Mouse (Mus musculus): Measurements from ENCODE around the gene Tmem254a.
"Not testable (repeated sequence)": the region's sequence is repeated elsewhere in the genome, so short reads cannot be mapped to it uniquely, and the experiment has no call there.

Gene Tmem254a

DNA sequence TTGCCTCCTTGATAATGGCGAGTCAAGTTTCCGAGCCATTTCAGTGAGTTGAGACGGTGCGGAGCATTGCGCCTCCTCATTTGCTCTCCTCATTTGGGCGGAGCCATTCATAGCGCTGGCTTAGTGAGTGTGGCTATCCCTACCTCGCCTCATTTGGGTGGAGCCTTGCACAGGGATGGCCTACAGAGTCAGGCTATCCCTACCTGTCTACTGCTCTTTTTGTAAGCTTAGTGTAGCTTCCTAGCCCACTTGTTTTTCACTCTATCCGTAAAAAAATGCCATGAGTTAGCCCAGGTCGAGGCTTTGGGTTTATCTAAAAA lies at the start of gene Tmem254a:
Gene Tmem254a (minus strand): TSS at position 111 of the 320 bp plus-strand sequence.
- DNase-seq (ENCODE audit: low spot score): not testable (repeated sequence)

DNA sequence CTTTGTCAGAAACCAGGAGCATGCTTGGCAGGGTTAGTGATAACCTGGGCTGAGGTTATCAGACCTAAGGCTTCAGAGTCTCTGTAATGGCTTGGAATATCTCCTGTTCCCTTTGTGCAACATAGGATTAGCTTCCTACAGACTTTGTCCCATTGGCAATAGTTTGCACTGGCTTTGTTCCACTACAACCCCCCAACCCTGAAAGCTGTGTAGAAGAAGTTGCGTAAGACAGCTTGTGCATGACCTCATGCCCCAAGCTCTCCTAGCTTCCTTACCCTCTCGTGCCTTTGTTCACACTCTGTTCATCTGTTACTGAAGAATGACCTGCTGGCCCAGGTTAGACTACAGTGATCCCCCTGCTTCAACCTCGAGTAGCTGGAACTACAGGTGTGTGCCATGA lies 30.4 kb upstream of the Tmem254a start:
- DNase-seq (ENCODE audit: low spot score): not testable (repeated sequence)

DNA sequence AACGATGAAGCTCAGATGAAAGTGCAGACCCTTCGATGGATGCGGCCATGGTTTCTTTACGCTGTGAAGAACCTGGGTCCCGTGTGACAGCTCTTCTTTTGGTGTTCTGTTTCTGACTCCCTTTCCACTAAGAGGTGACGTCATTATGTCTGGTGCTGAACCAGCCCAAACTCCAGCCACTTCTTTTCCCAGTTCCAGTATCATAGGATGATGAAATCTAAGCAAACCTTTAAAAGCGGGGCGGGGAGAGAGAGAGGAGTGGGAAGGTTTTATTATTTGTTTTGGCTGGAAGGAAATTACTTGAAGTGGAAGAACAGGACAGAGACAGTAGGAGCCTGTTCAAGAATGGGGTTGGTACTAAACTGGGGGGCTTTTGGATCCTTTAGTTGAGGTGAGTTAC lies 10.5 kb upstream of the Tmem254a start, which contains the start of gene Cphx1:
Gene Cphx1 (plus strand): TSS at position 301 of the 400 bp plus-strand sequence.
- DNase-seq (ENCODE audit: low spot score): not testable (repeated sequence)

DNA sequence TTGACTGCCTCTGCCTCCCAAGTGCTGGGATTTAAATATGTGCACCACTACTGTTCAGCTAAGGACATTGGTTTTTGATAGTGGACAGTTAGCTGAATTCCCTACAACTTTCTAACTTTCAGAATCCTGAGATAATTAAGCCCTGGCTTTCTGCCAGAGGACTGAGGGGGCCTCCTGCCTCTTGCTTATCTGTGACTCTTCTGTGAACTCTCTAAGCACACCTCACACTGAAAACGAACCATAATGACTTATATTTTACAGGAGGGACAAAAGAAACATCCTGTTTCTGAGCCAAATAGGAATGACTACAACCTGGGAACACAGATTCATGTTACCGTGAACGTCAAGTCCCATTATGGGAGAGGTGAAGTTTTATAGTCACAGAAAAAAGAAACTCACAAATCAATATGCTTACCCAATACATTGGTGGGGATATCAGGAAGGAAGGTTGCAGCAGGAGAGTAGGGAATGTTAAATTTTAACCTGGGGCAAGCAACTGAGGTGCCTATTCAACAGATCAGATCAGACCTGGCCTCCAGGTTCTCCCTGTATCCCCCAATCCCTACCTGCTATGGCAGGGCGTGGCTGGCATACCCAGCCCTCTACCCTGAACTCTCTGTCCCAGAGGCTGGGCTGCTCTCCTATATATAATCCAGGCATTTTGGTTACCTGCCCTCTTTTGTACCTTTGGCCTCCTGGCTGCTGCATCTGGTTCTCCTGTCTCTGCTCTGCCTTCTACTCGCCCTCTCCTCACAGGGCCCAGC lies 9.6 kb upstream of the Tmem254a start:
- not testable (repeated sequence) for DNase-seq (ENCODE audit: low spot score)

DNA sequence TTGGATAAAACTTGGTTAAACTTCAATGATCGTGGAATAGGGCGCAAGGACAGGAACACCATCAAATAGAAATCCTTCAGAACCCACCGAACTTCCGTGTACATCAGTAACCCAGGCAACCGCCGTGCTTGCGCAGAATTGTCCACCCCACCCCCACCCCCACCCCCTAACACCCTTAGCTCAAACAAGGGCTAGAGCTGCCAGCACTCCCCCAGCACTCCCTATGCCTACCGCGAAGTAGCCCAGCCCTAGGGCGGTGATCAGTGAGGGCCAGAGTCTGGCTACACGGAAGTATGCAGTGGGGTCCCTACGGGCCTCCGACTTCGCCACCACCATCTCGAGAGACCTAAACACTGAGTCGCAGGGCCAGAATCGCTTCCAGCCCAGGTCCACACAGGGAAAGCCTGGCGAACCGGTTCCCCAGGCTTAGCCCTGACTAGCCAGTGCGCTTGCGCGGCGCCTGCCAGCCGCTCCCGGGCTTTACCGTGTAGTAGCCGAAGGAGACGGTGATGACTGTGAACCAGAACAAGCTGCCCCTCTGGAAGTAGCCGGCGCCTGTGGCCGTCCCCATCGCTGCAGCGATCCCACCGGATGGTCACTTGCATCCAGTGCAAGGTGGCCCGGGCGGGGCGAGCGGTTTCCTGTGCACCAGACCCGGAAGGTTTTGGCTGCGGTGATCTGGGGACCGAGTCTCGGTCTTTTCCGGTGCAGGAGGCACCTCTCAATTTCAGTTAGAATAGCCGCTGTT lies 484 bp downstream of the Tmem254a start:
- DNase-seq (ENCODE audit: low spot score): not testable (repeated sequence)

DNA sequence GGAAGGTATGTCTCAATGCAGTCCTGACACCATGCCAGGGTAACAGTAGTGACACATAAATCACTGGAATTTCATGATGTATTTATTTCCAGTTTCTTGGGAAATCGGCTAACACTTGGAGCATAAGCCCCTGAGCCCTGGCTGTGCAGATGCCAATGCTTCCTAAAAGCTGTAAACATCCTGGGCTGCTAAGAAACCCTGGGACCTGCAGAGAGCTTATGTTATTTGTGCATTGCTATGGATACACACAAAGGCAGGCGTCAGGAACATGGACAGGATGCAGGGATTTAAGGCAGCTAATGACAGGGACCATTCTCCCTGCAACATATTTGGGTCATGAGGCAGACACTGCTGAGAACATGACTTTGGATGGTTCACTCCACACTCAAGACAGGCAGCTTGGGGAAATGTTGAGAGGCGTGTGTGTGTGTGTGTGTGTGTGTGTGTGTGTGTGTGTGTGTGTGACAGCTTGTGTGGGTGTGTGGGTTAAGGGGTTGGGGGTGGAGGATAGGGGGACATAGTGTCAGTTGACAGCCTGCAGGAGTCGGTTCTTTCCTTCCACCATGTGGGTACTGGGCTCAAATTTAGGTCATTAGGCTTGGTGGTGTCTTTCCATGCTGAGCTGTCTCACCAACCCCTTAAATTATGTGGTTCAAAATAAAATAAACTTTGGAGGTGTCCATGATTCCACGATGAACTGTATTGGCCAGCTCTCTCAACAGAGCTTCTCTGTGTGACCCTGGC lies 8.9 kb downstream of the Tmem254a start:
- not testable (repeated sequence) for DNase-seq (ENCODE audit: low spot score)

DNA sequence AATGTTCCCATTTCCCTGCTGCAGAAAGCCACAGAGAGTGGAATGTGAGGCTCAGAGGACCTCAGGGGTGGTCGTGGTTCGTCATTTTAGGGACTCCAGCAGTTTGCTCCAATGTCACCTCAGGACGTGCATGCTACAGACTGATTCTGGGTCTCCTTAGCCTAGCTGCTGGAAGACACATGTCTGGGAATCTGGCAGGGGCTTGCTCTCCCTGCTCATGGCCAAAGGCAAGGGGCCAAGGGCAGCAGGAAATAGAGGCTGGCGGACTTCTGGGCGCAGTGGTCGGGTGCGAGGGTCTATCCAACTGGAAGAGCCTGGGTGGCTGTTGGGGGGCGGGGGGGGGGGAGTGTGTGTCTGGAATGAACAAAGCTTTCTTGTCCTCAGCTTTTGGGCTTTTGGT lies 18.5 kb downstream of the Tmem254a start:
- not testable (repeated sequence) for DNase-seq (ENCODE audit: low spot score)

DNA sequence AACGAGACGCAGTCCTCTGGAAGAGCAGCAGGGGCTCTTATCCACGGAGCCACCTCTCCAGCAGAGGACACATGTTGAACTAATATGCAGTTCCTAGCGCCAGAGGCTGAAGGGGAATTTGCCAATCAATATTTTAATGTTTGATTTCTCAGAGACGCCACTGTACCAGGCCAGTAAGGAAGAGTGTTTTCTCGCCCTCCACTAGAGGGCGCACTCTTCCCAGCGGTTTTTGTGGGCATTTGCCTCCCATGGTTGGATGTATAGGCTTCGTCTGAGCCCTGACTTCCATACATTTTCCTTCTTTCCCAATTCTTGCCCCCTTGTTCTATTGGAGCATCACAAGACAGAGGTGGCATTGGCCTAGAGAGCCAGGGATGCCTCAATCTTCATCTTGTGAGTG lies 20.2 kb downstream of the Tmem254a start:
- not testable (repeated sequence) for DNase-seq (ENCODE audit: low spot score)

DNA sequence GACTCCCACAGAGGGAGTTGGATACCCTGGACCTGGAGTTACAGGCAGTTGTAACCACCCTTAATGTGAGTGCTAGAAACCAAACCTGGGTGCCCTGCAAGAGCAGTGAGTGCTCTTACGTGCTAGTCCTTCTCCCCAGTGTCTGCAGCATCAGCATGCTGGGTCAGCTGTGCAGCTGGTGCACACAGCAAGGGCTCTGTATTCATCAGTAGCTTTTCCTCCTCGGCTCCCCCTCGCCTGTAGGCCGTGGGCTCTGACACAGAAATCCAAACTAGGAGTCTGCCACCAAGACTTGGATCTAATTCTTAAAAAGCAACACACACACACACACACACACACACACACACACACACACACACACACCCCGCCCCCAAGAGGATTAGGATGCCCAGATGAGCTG lies 22.2 kb downstream of the Tmem254a start:
- DNase-seq (ENCODE audit: low spot score): not testable (repeated sequence)

DNA sequence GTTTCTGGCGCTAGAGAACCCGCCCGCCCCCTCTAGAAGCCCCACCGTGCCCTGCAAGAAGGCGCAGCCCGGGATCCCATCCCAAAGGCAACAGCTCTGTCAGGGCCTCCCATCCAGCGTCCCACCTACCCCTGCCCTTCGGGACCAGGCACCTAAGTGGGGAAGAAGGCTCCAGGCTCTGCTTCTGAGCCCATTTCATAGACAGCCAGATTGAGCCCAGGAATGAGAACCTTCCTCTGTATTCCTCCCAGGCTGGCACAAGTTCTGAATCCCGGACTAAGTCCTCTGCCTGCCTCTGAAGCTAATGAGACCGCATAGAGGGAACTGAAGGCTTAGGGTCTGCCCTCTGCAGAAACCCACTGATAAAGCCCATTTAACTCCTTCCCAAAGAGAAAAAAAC lies 24.5 kb downstream of the Tmem254a start, which contains the start of gene Plac9a:
Gene Plac9a (minus strand): TSS at position 101 of the 400 bp plus-strand sequence.
- DNase-seq (ENCODE audit: low spot score): not testable (repeated sequence)

DNA sequence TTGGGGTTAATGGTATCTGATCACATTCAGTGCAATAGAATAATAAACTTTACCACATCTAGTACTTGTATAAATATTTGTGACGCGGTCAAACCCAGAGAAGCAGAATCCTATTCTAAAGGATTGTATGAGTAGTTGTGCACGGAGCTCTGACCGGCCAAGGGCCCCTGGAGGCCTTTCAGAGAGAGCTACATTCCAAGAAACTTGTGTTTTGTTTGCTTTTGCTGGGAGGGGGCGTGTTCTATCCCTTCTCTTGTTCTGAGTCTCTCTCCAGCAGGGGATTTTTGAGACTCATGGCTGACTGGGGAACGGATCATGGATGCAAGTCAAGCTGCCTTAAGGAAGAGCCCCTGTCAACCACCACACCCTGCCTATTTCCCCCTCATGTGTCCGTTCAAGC lies 31.8 kb downstream of the Tmem254a start:
- DNase-seq (ENCODE audit: low spot score): not testable (repeated sequence)

DNA sequence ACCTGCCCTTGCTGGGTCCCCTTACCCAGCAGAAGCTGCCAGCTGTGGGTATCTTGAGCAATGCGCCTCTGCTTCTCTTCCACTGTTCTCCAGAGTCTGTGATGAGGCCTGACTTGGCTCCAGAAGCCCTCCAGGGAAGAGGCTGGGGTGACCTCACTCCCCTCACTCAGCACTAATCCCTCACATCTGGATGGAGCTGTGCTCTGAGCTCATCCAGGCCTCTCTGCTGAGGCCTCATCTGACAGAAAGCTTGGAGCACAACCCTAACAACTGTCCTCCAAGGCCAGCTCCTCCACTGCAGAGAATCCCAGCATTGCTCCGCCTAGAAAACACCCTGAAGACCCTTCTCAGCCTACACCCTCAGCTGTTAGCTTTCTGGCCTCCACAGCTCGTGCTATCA lies 32.9 kb downstream of the Tmem254a start:
- DNase-seq (ENCODE audit: low spot score): not testable (repeated sequence)

DNA sequence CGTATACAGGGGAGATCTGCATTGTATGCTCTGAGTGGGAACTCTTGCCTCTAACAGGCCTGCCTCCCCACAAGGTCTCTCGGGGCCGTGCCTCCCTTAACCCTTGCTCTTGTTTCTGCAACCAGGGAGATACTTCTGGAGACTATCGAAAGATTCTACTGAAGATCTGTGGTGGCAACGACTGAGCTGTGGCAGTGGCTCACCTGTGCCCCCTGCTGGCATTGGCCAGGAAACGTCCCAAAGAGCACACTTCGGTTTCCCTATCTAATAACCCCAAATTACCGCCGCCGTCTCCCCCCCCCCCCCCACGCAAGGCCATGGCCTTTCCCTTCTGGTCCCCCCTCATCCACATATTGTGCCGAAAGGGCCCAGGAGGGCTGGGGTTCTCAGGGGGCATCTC lies 41.6 kb downstream of the Tmem254a start:
- DNase-seq (ENCODE audit: low spot score): not testable (repeated sequence)

DNA sequence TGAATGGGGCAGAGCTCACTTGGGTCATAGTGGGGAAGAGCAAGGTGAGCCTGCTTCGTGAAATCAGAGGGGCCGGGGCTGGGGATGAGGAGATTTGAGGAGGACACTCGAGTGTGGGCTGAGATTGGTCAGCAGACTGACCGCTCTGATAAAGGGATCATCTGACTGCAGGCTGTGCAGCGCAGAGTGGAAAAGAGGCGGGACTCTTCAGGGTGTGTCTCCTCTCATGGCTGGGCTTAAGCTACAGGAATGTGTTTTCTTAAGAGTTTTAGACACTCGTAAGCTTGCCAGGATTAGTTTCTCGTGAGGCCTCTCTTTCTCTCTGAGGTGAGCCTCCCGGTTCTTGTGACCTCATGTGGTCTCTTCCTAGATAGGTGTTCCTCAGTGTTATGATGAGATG lies 45.7 kb downstream of the Tmem254a start:
- DNase-seq (ENCODE audit: low spot score): not testable (repeated sequence)

DNA sequence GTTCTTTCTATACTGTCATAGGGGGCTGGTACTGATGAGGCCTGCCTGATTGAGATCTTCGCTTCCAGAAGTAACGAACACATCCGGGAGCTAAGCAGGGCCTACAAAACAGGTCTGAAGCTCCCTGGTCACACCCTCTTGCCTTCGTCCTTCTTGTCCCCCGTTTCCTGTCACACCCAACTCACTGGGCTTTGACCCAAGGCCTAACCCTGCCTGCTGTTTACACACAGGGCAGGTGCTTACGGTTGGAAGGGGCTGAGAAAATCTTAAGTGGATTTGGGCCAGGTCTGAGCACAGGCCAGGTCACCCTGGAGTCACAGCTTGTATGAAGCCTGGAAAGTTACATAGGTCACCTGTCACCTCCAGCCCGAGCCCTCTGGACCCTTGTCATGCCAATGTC lies 50.8 kb downstream of the Tmem254a start:
- not testable (repeated sequence) for DNase-seq (ENCODE audit: low spot score)
